Mouse (Mus musculus) myocyte (in vitro differentiated cells): ENCODE data around the gene Lcmt2.

Experiments used
- MYOG ChIP-seq, 3 experiments: IDR thresholded peaks; one replicate each; pipeline ENCODE4 v1.6.1; 2011; ENCODE audit warnings: control low read depth in 2 of 3, low read depth in 2 of 3, mild to moderate bottlenecking in 2 of 3; ENCODE audit not compliant: insufficient read length in 2 of 3, control insufficient read depth in 1 of 3, insufficient read depth in 1 of 3
- POLR2AphosphoS2 ChIP-seq: IDR thresholded peaks from one replicate; pipeline ENCODE4 v1.6.1; 2011; ENCODE audit warnings: low read depth, control low read depth; ENCODE audit not compliant: insufficient read length
- REST ChIP-seq: IDR thresholded peaks from one replicate; pipeline ENCODE4 v1.6.1; 2011; ENCODE audit warnings: mild to moderate bottlenecking, control low read depth, moderate library complexity; ENCODE audit not compliant: insufficient read depth, insufficient read length

GRCm38 (mm10) chr2:121139266-121140017, 1.0 kb downstream of the Lcmt2 start:
- TF ChIP-seq POLR2AphosphoS2 (no peak), MYOG (IDR thresholded peaks at IDR 0.05; ENCODE audit: control insufficient read depth in 1 of 3, insufficient read depth in 1 of 3, insufficient read length in 2 of 3, low read depth in 2 of 3) (no peak), REST (no peak)
